Mouse (Mus musculus) ovary, postnatal 14 days (tissue): ENCODE results near the gene Tnfrsf21.

Experiments
- DNase-seq: peaks from one replicate; pipeline ENCODE4 v3.0.0; 2022; ENCODE audit warnings: low spot score

The Tnfrsf21 gene

DNA sequence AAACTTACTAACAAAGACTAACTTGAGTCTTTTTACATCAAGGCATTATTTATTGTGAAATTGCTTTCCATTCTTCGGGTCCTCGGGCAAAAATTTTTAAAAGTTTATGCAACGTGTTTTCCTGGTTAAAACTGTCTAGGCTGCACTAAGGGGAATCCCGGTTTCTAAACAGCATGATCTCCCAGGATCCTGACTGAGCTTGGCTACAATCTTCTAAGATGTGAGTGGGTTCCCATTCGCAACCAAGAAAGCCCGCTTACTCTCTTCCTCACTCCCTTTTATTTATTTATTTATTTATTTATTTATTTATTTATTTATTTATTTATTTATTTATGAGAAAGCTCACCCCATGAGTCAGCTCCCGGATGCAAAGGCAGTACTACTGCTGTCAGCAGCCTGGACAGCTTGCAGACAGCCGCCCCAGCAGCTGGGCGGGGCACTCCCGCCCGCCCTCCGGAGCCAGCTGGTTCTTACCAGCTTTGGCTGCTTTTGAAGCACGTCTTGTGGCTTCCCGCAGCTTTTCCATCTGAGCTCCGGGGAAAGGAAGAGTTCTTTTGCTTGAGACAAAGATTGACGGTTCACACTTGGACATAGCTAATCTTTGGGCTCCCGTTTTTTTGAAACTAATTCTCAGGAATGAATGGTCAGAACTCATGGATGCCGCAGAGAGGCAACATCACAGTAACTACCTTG, 60.6 kb downstream of the Tnfrsf21 start:
- DNase-seq = peak; percentile 25

DNA sequence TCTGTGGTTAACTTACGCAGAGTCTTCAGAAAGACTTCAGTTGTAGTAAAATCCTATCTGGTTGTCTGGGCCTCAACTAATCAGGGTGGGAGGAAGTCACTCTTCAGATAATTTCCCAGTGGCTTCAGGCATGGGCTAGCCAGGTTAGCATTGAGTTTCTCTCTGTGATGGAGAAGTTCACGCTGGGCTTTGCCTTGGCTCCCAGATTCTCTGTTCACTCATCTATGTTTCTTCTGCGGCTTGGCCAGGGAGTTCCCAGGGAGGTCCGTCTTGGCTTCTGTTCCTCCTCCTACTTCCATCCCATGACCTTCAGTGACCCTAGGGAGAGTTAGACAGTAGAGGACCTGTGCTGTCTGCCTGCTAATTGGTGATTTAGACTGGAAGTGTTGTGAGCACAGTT, 61.2 kb downstream of the Tnfrsf21 start:
- no peak for DNase-seq

DNA sequence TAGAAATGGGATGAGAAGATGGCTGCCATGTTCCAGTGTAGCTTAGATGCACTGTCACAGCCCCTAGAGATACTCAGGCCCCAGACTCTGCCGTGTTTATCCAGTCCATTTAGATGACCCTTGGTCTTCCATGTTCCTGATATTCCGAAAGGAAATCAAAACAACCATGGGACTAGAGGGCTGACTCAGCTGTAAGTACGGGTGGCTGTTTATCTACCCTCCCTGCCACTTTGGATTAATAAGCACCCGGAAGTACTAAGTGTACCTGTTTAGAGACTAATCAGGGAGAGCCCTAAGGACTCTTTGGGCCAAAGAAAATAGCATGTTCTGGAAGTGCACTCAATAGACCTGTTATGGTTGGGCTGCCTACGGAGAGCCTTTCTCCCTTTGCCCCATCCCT, 64.9 kb downstream of the Tnfrsf21 start:
- no peak for DNase-seq

DNA sequence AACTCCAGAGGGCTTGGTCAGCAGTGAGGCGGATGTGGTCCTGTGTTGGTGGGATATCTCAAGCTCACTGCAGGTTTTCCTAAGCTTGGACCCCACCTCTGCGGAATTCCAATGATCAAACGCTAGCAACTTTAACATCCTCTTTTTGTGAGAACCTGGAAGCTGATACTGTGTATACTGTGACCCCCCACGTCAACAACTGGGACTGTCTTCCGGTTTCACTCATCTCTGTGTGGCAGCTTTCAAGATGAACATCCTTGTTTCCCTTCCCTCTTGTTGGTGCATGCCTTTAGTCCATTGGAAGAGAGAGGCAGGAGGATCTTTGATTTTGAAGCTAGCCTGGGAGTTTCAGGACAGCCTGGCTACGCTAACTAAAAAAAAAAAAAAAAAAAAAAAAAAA, 73.1 kb downstream of the Tnfrsf21 start:
- no peak for DNase-seq

DNA sequence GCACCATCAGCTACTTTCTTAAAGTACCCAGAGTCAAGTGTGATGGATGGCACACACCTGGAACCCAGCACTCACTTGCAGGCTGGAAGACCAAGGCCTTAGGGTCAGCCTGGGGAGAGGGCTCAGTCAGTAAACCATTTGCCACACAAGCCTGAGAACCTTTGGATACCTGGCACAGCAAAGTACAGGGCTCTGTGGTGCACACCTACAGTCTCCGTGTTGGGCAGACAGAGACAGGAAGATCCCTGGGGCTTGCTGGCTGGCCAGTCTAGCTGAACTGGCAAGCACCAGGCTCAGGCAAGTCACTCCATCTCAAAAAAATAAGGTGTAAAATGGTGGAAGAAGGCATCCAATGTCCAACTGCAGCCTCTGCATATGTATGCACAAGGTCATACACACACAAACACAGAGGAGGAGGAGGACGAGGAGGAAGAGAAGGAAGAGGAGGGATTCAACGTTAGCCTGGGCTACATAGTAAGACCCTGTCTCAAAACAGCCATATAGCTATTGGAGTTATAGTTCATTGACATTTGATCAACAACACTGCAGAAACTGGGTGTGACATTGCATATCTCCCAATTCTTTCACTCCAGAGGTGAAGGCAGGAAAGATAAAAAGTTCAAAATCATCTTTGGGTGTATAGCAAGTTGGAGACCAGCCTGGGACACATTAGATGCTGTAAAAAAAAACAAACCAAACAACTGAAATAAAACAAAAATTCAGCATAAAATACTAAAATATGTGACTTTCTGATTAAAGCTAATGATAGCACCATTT, 74.8 kb downstream of the Tnfrsf21 start:
- no peak for DNase-seq

GRCm38 (mm10) chr17:43092280-43092995, 76.1 kb downstream of the Tnfrsf21 start:
- DNase-seq = no peak

DNA sequence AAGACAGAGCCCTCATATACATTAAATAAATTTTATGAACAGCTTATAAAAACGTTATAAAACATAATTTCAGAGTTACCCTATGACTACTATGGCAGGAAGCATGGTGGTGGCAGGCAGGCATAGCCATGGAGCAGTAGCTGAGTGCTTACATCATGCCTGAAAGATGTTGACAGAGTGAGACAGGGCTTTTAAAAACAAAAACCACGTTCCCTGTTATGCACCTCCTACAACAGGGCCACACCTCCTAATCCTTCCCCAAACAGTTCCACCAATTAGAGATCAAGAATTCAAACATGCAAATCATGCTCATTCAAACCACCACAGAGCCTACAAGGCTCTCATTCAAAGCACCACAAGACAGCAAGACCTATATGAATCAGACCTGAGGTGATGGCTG, 77.9 kb downstream of the Tnfrsf21 start:
- DNase-seq = no peak

DNA sequence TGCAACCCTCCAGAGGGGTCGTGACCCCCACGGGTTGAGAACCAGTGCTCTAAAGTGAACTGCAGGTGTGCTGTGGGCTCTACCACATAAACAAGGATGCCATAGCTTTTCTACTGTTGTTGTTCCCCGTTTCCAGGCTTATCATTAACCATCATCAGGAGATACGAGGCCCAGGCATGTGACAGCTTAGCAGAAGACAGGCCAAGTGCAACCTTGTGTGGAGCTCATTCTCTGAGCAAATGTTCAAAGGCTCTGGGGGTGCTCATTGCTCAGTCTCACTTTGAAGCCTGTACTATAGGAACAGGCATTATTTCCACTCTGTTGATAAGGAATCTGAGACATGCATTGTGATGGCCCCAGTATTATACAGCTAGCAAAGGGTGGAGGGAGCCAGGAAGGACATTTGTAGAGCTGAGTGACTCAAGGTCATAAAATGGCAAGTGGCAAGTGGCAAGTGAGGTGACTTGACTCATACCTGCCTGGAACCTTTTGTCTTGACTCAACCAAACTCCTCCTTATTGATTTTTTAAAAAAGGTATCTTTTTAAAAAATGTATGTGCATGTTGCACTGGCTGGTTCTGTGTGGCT, 80.8 kb downstream of the Tnfrsf21 start:
- DNase-seq = no peak

GRCm38 (mm10) chr17:43106108-43106507, 89.8 kb downstream of the Tnfrsf21 start:
- no peak for DNase-seq

GRCm38 (mm10) chr17:43107338-43107737, 91.0 kb downstream of the Tnfrsf21 start:
- DNase-seq = no peak

DNA sequence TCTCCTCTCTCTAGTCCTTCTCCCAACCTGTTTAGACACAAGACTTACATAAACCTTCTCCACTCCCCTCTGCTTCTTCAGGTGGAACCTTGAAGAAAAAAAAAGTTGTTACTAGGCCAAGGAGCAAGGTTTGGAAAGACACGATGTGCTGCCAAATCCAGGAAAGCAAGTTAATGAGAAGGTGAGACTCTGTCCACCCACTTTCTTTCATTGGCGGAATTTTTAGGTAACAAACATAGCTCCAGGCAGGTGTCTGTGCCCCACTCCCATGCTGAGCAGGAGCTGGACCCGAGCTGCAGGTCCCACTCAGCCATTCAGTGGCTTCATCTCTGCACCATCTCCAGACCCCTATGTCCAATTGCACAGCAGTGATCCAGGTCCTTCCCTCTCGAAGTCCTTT, 93.1 kb downstream of the Tnfrsf21 start:
- DNase-seq = no peak

GRCm38 (mm10) chr17:43110168-43110885, 94.0 kb downstream of the Tnfrsf21 start:
- no peak for DNase-seq

DNA sequence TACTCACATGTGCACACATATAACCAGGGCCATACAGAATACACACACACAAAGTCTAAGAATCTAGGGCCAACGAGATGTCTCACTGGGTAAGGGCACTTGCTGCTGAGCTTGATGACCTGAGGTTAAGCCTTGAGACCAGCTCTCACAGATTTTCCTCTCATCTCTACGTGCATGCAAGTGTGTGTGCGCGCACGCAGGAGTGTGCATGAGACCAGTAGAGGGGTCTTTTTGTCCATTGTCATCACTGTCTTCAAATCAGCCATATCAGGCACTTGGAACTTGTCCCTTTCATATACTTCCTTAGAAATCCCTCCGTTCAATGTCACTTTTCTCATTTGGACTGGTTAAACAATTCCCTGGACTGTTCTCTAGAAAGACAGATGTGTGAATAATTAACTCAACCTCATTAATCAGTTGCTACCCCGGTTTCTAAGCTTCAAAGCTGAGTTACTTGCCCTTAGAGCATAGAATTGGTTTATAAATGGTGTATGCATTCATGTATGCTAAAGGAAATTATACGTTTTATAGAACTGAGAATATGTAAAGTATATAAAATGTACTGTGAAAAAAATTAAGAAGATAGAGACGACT, 97.1 kb downstream of the Tnfrsf21 start:
- no peak for DNase-seq

DNA sequence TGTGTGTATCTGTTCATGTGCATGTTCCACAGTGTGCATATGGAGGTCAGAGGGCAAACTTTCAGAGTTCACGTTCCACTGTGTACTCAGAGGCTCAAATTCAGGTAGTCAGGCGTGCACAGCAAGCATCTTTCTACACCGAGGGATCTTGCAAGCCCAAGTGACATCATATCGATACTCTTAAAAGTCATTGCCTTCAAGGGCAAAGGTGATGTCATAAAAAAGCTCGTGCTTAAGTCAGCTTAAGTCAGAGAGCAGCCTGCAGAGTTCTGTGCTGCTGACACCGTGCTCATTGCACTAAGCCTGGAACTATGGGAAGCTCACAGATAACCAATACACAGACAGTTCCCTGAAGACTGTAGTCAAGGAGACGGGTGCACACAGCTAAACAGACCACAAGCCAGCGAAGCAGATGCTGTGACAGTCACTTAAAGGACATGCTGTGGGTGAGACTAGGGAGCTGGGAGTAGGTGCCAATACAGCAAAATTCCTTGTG, 97.8 kb downstream of the Tnfrsf21 start:
- no peak for DNase-seq

- no peak for DNase-seq
Observed at GRCm38 (mm10) chr17:43114926-43115325, 98.6 kb downstream of the Tnfrsf21 start.

GRCm38 (mm10) chr17:43116748-43117147, 100.4 kb downstream of the Tnfrsf21 start:
- no peak for DNase-seq

DNA sequence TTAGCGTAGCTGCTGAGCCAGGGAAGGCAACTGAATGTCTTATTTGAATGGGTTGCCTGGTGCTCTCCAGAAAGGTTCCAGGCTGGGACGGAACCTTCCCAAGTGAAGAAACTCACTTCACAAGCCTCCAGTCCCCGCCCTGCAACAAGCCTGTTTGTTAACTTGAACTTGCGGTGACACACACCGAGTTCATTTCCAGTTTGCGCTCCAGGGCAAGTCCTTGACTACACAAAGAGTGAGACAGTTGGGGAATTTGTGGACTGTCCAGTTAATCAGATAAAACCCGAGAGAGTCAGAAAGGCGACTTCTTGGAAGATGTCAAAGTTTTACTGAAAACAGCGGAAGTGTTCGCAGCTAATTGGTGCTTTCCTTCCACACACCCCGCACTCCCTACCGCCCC, 103.1 kb downstream of the Tnfrsf21 start:
- DNase-seq = no peak

DNA sequence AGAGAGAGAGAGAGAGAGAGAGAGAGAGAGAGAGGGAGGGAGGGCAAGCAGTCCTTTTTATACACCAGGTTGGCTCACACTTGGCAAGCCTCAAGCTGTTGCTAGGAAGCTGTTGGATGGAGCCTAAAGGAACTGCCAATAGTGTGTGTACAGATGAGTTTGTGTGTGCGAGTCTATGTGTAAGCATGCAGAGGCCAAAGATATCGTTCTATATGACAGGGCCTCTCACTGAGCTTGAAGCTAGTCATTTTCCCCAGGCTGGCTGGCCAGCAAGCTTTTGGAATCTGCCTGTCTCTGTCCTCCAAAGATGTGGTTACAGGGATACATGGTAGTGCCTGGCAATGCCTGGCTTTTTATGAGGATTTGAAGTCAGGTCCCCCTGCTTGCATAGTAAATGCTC, 104.7 kb downstream of the Tnfrsf21 start:
- no peak for DNase-seq

DNA sequence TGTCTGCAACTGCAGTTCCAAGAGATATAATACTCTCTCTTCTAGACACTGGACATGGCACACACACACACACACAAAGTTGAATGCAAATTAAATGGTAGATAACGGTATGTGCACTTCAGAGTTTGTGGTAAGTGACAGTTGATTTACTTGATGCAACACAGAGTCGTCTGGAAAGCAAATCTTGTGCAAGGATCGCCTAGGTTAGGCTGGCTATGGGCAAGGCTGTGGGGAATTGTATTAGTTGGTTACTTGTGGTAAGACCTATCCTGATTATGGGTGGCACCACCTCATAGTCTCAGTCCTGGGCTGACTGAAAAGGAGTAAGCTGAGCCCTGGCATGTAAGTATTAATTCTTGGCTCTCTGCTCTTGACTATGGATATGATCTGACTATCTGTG, 112.0 kb downstream of the Tnfrsf21 start:
- DNase-seq = no peak

GRCm38 (mm10) chr17:43128908-43129533, 112.7 kb downstream of the Tnfrsf21 start:
- no peak for DNase-seq
